Mouse (Mus musculus) lung, embryonic 16.5 days (tissue): ENCODE measurements around the gene Ten1. TPM values are rescaled to one million over a fixed set of nuclear protein-coding genes. Genes with fewer than 3 reads are reported as not detected.
A peak's percentile ranks its signal among the peaks of the same experiment; 100 is the strongest.

Experiments used
- ATAC-seq: fragments of 200-750 bp; cut with Nextera tagmentation; 2 replicates; pipeline ENCODE4 v1.8.0; 2017; ENCODE audit warnings: low read depth, mild to moderate bottlenecking, moderate library complexity
- H3K27ac ChIP-seq: fragments of 300-500 bp; sonication (generic); 2 replicates; pipeline ENCODE4 v1.5.1; 2014; ENCODE audit warnings: mild to moderate bottlenecking, control low read depth, low read length
- H3K27me3 ChIP-seq: fragments of 300-500 bp; sonication (generic); 2 replicates; pipeline ENCODE4 v1.6.1; 2014; ENCODE audit warnings: low read depth, low read length, mixed read lengths; ENCODE audit not compliant: control insufficient read depth, insufficient read depth
- H3K36me3 ChIP-seq: fragments of 300-500 bp; sonication (generic); 2 replicates; pipeline ENCODE4 v1.6.1; 2014; ENCODE audit warnings: low read length; ENCODE audit not compliant: control insufficient read depth, insufficient read depth
- H3K4me1 ChIP-seq: fragments of 300-500 bp; sonication (generic); replicated peaks from 2 replicates; pipeline ENCODE4 v1.6.1; 2014; ENCODE audit warnings: low read length, mixed read lengths; ENCODE audit not compliant: control insufficient read depth, insufficient read depth
- H3K4me2 ChIP-seq: fragments of 300-500 bp; sonication (generic); 2 replicates; pipeline ENCODE4 v1.6.1; 2014; ENCODE audit warnings: low read depth, low read length, control low read depth
- H3K4me3 ChIP-seq: fragments of 300-500 bp; sonication (generic); 2 replicates; pipeline ENCODE4 v1.5.1; 2014; ENCODE audit warnings: mild to moderate bottlenecking, low read length, control low read depth
- H3K9ac ChIP-seq: fragments of 300-500 bp; sonication (generic); 2 replicates; pipeline ENCODE4 v1.6.1; 2014; ENCODE audit warnings: low read length, control low read depth
- H3K9me3 ChIP-seq: fragments of 300-500 bp; sonication (generic); 2 replicates; pipeline ENCODE4 v1.6.1; 2016; ENCODE audit warnings: low read length; ENCODE audit not compliant: control insufficient read depth
- WGBS: fragments of 180-500 bp; shearing (Covaris S2); extraction: QIAGEN DNeasy Blood & Tissue Kit; methylation state at CpG from one replicate; pipeline ENCODE4 v1.1.7; 2014; 5-methylcytosine and 5-hydroxymethylcytosine counted together
- polyA plus RNA-seq: library from polyadenylated mRNA; unstranded; fragments of >200 nt; fragmentation: Nextera tagmentation; extraction: Ambion mirVana; gene quantifications from 2 replicates; pipeline ENCODE4 v1.2.1, GENCODE M21; 2015

Gene Ten1
- polyA plus RNA-seq, 1 experiment from 2014 or later = 74.9 TPM

- Histone ChIP-seq H3K4me1 (no peaks in the 10 kb centered on the region), H3K27ac (no peak overlapping the region), H3K4me2 (no peak overlapping the region), H3K9me3 (no peaks in the 10 kb centered on the region), H3K9ac (no peak overlapping the region), H3K27me3 (no peaks in the 10 kb centered on the region), H3K36me3 (peaks cover 7% of the 10 kb centered on the region; the same call in 1 of the 2 replicates), H3K4me3 (no peak overlapping the region)
- 47% methylated on average over 5 of the region's 5 CpGs for WGBS
- no peak for ATAC-seq
Measured at GRCm38 (mm10) chr11:116210696-116211095, 12.0 kb downstream of the Ten1 start.

- 82% methylated on average over 6 of the region's 6 CpGs for WGBS
- peaks cover 6% of the 10 kb centered on the region; the same call in 1 of the 2 replicates for H3K4me1 ChIP-seq
- H3K9me3 ChIP-seq = no peaks in the 10 kb centered on the region
- no peak overlapping the region for H3K27ac ChIP-seq
- ATAC-seq = no peak
- H3K9ac ChIP-seq = no peak overlapping the region
- H3K4me2 ChIP-seq = no peak overlapping the region
- H3K4me3 ChIP-seq = no peak overlapping the region
- H3K27me3 ChIP-seq = no peaks in the 10 kb centered on the region
- no peaks in the 10 kb centered on the region for H3K36me3 ChIP-seq
Measured at GRCm38 (mm10) chr11:116212847-116213246, 14.2 kb downstream of the Ten1 start.

- Histone ChIP-seq H3K27me3 (no peaks in the 10 kb centered on the region), H3K4me1 (peaks cover 12% of the 10 kb centered on the region), H3K4me3 (no peak overlapping the region), H3K36me3 (no peaks in the 10 kb centered on the region), H3K4me2 (no peak overlapping the region), H3K9ac (no peak overlapping the region), H3K27ac (no peak overlapping the region), H3K9me3 (no peaks in the 10 kb centered on the region)
- 67% methylated on average over 13 of the region's 13 CpGs for WGBS
- no peak for ATAC-seq
Measured at GRCm38 (mm10) chr11:116213877-116214510, 15.3 kb downstream of the Ten1 start.

- Histone ChIP-seq H3K4me2 (no peak overlapping the region), H3K4me3 (no peak overlapping the region), H3K4me1 (peaks cover 21% of the 10 kb centered on the region), H3K9ac (no peak overlapping the region), H3K36me3 (no peaks in the 10 kb centered on the region), H3K9me3 (no peaks in the 10 kb centered on the region), H3K27me3 (no peaks in the 10 kb centered on the region), H3K27ac (no peak overlapping the region)
- no peak for ATAC-seq
- 78% methylated on average over 7 of the region's 7 CpGs for WGBS
Measured at GRCm38 (mm10) chr11:116215181-116215580, 16.5 kb downstream of the Ten1 start.

- Histone ChIP-seq H3K27ac (no peak overlapping the region), H3K4me2 (no peak overlapping the region), H3K9ac (no peak overlapping the region), H3K27me3 (no peaks in the 10 kb centered on the region; the same call in 1 of the 2 replicates), H3K4me1 (peaks cover 21% of the 10 kb centered on the region), H3K4me3 (no peak overlapping the region), H3K36me3 (no peaks in the 10 kb centered on the region), H3K9me3 (no peaks in the 10 kb centered on the region)
- WGBS = 80% methylated on average over 6 of the region's 6 CpGs
- ATAC-seq = no peak
Measured at GRCm38 (mm10) chr11:116215991-116216390, 17.3 kb downstream of the Ten1 start.

- 69% methylated on average over 11 of the region's 11 CpGs for WGBS
- H3K4me2 ChIP-seq = no peak overlapping the region
- ATAC-seq = no peak
Measured at GRCm38 (mm10) chr11:116216549-116216948, 17.9 kb downstream of the Ten1 start.

GRCm38 (mm10) chr11:116218263-116218662 is 19.6 kb downstream of the Ten1 start:
- peaks cover 27% of the 10 kb centered on the region for H3K4me1 ChIP-seq
- WGBS = 16% methylated on average over 2 of the region's 2 CpGs
- H3K9me3 ChIP-seq = peaks cover 2% of the 10 kb centered on the region; the same call in 1 of the 2 replicates
- peaks cover 14% of the 10 kb centered on the region for H3K27me3 ChIP-seq
- H3K4me3 ChIP-seq = no peak overlapping the region
- peak overlapping the region; percentile 97 for H3K27ac ChIP-seq
- H3K36me3 ChIP-seq = 0 out of 2 replicates have a peak, but pooled peaks cover 2% of the 10 kb centered on the region
- H3K4me2 ChIP-seq = no peak overlapping the region; the same call in 1 of the 2 replicates
- peak; percentile 1; the same call in 1 of the 2 replicates for ATAC-seq
- peak overlapping the region; percentile 25 for H3K9ac ChIP-seq

More at GRCm38 (mm10) chr11:116216549-116216948, 17.9 kb downstream of the Ten1 start:
- Histone ChIP-seq H3K27ac (no peak overlapping the region), H3K9me3 (no peaks in the 10 kb centered on the region; the same call in 1 of the 2 replicates), H3K4me3 (no peak overlapping the region), H3K9ac (no peak overlapping the region), H3K4me1 (peaks cover 21% of the 10 kb centered on the region), H3K27me3 (no peaks in the 10 kb centered on the region; the same call in 1 of the 2 replicates), H3K36me3 (no peaks in the 10 kb centered on the region)

- peak overlapping the region; percentile 8; the same call in 1 of the 2 replicates for H3K4me2 ChIP-seq
- H3K9ac ChIP-seq = peak overlapping the region; percentile 25
- H3K27ac ChIP-seq = peak overlapping the region; percentile 97
- peaks cover 27% of the 10 kb centered on the region for H3K4me1 ChIP-seq
- WGBS = 27% methylated on average over 7 of the region's 7 CpGs
- no peak overlapping the region for H3K4me3 ChIP-seq
- 0 out of 2 replicates have a peak, but pooled peaks cover 2% of the 10 kb centered on the region for H3K36me3 ChIP-seq
- ATAC-seq = peak; percentile 93
- H3K27me3 ChIP-seq = peaks cover 20% of the 10 kb centered on the region
- peaks cover 2% of the 10 kb centered on the region; the same call in 1 of the 2 replicates for H3K9me3 ChIP-seq
Measured at GRCm38 (mm10) chr11:116218737-116219400, 20.2 kb downstream of the Ten1 start.

GRCm38 (mm10) chr11:116219885-116220284 is 21.2 kb downstream of the Ten1 start:
- 14% methylated on average over 4 of the region's 4 CpGs for WGBS
- Histone ChIP-seq H3K27me3 (peaks cover 23% of the 10 kb centered on the region), H3K4me2 (no peak overlapping the region), H3K36me3 (peaks cover 3% of the 10 kb centered on the region; the same call in 1 of the 2 replicates), H3K9me3 (peaks cover 2% of the 10 kb centered on the region; the same call in 1 of the 2 replicates), H3K9ac (0 out of 2 replicates have a peak overlapping the region, but pooled peaks have one; percentile 5), H3K4me1 (peaks cover 27% of the 10 kb centered on the region), H3K4me3 (no peak overlapping the region), H3K27ac (peak overlapping the region; percentile 97)
- peak; percentile 27; the same call in 1 of the 2 replicates for ATAC-seq
